Mouse (Mus musculus): ENCODE data around the gene Gm6993. TPM values are rescaled to one million over a fixed set of nuclear protein-coding genes. Genes with fewer than 3 reads are reported as not detected.

Gene Gm6993
- polyA plus RNA-seq (2015; fragmentation: Nextera tagmentation; extraction: Ambion mirVana), result not detected in 2 replicates

- Histone ChIP-seq H3K27me3 (ENCODE audit: insufficient read depth, low read length) (no peaks in the 10 kb centered on the region), H3K4me1 (ENCODE audit: insufficient read depth) (no peaks in the 10 kb centered on the region), H3K27ac (ENCODE audit: low read depth) (no peak within 1 kb of the TSS), H3K4me3 (ENCODE audit: low read depth, low read length) (no peak within 1 kb of the TSS), H3K9ac (replicated peaks) (no peak within 1 kb of the TSS), H3K9me3 (ENCODE audit: low read length) (no peaks in the 10 kb centered on the region), H3K36me3 (replicated peaks; ENCODE audit: insufficient read depth, low read length) (no peaks in the 10 kb centered on the region), H3K4me2 (ENCODE audit: low read depth, low read length) (no peak within 1 kb of the TSS)
- DNase-seq (no peak), ATAC-seq (no peak)
- 77% methylated on average over 5 of the region's 5 CpGs for WGBS (ENCODE audit: insufficient replicate concordance)
- no peak for TF ChIP-seq EP300 (IDR thresholded peaks at IDR 0.05; ENCODE audit: low read depth)
- no peak for TF ChIP-seq CTCF (IDR thresholded peaks at IDR 0.05; ENCODE audit: low read depth)
Measured at GRCm38 (mm10) chr12:31240470-31240869, at the start of gene Gm6993. Gene Gm6993, plus strand, starts transcription at chr12:31240770.

- DNase-seq (peak; percentile 16), ATAC-seq (no peak)
- H3K4me2 ChIP-seq (ENCODE audit: low read depth, low read length), result no peak overlapping the region
- 0 out of 2 replicates have a peak, but pooled peaks cover 3% of the 10 kb centered on the region for H3K4me1 ChIP-seq (ENCODE audit: insufficient read depth)
- H3K27ac ChIP-seq (ENCODE audit: low read depth), result no peak overlapping the region
- no peaks in the 10 kb centered on the region for H3K36me3 ChIP-seq (replicated peaks; ENCODE audit: insufficient read depth, low read length)
- no peak overlapping the region for H3K9ac ChIP-seq (replicated peaks)
- no peaks in the 10 kb centered on the region for H3K9me3 ChIP-seq (ENCODE audit: low read length)
- 54% methylated on average over 8 of the region's 8 CpGs for WGBS (ENCODE audit: insufficient replicate concordance)
- H3K27me3 ChIP-seq (ENCODE audit: insufficient read depth, low read length), result no peaks in the 10 kb centered on the region
- H3K4me3 ChIP-seq (ENCODE audit: low read depth, low read length), result no peak overlapping the region
- TF ChIP-seq CTCF (IDR thresholded peaks at IDR 0.05; ENCODE audit: low read depth) (no peak), EP300 (IDR thresholded peaks at IDR 0.05; ENCODE audit: low read depth) (no peak)
Measured at GRCm38 (mm10) chr12:31191329-31191954, 49.1 kb upstream of the Gm6993 start.

GRCm38 (mm10) chr12:31202509-31202908 lies 38.1 kb upstream of the Gm6993 start:
- ATAC-seq (no peak), DNase-seq (no peak)
- H3K4me2 ChIP-seq (ENCODE audit: low read depth, low read length), result no peak overlapping the region
- H3K27me3 ChIP-seq (ENCODE audit: insufficient read depth, low read length), result no peaks in the 10 kb centered on the region
- no peaks in the 10 kb centered on the region for H3K4me1 ChIP-seq (ENCODE audit: insufficient read depth)
- 83% methylated on average over 1 of the region's 1 CpGs for WGBS (ENCODE audit: insufficient replicate concordance)
- no peaks in the 10 kb centered on the region for H3K9me3 ChIP-seq (ENCODE audit: low read length)
- no peak for TF ChIP-seq EP300 (IDR thresholded peaks at IDR 0.05; ENCODE audit: low read depth)
- no peak for TF ChIP-seq CTCF (IDR thresholded peaks at IDR 0.05; ENCODE audit: low read depth)
- no peak overlapping the region for H3K27ac ChIP-seq (ENCODE audit: low read depth)
- H3K9ac ChIP-seq (replicated peaks), result no peak overlapping the region
- no peaks in the 10 kb centered on the region for H3K36me3 ChIP-seq (replicated peaks; ENCODE audit: insufficient read depth, low read length)
- no peak overlapping the region for H3K4me3 ChIP-seq (ENCODE audit: low read depth, low read length)

- Histone ChIP-seq H3K9me3 (ENCODE audit: low read length) (no peaks in the 10 kb centered on the region), H3K4me2 (ENCODE audit: low read depth, low read length) (no peak overlapping the region), H3K27me3 (ENCODE audit: insufficient read depth, low read length) (no peaks in the 10 kb centered on the region), H3K9ac (replicated peaks) (no peak overlapping the region), H3K4me3 (ENCODE audit: low read depth, low read length) (no peak overlapping the region), H3K36me3 (replicated peaks; ENCODE audit: insufficient read depth, low read length) (no peaks in the 10 kb centered on the region), H3K4me1 (ENCODE audit: insufficient read depth) (no peaks in the 10 kb centered on the region), H3K27ac (ENCODE audit: low read depth) (no peak overlapping the region)
- DNase-seq (no peak), ATAC-seq (no peak)
- WGBS (ENCODE audit: insufficient replicate concordance), result 73% methylated on average over 6 of the region's 6 CpGs
- TF ChIP-seq CTCF (IDR thresholded peaks at IDR 0.05; ENCODE audit: low read depth) (no peak), EP300 (IDR thresholded peaks at IDR 0.05; ENCODE audit: low read depth) (no peak)
Measured at GRCm38 (mm10) chr12:31203746-31204455, 36.7 kb upstream of the Gm6993 start.

GRCm38 (mm10) chr12:31204898-31205297 lies 35.7 kb upstream of the Gm6993 start:
- no peak for DNase-seq
- Histone ChIP-seq H3K27me3 (ENCODE audit: insufficient read depth, low read length) (no peaks in the 10 kb centered on the region), H3K4me3 (ENCODE audit: low read depth, low read length) (no peak overlapping the region), H3K9me3 (ENCODE audit: low read length) (no peaks in the 10 kb centered on the region), H3K9ac (replicated peaks) (no peak overlapping the region), H3K4me1 (ENCODE audit: insufficient read depth) (no peaks in the 10 kb centered on the region), H3K27ac (ENCODE audit: low read depth) (no peak overlapping the region), H3K4me2 (ENCODE audit: low read depth, low read length) (no peak overlapping the region), H3K36me3 (replicated peaks; ENCODE audit: insufficient read depth, low read length) (no peaks in the 10 kb centered on the region)
- WGBS (ENCODE audit: insufficient replicate concordance), result 82% methylated on average over 3 of the region's 3 CpGs
- no peak for TF ChIP-seq EP300 (IDR thresholded peaks at IDR 0.05; ENCODE audit: low read depth)
- TF ChIP-seq CTCF (IDR thresholded peaks at IDR 0.05; ENCODE audit: low read depth), result no peak
- ATAC-seq, result no peak

GRCm38 (mm10) chr12:31205983-31206633 lies 34.5 kb upstream of the Gm6993 start:
- Histone ChIP-seq H3K4me1 (ENCODE audit: insufficient read depth) (no peaks in the 10 kb centered on the region), H3K4me2 (ENCODE audit: low read depth, low read length) (no peak overlapping the region), H3K4me3 (ENCODE audit: low read depth, low read length) (no peak overlapping the region), H3K27me3 (ENCODE audit: insufficient read depth, low read length) (no peaks in the 10 kb centered on the region), H3K36me3 (replicated peaks; ENCODE audit: insufficient read depth, low read length) (no peaks in the 10 kb centered on the region), H3K27ac (ENCODE audit: low read depth) (no peak overlapping the region), H3K9ac (replicated peaks) (no peak overlapping the region), H3K9me3 (ENCODE audit: low read length) (no peaks in the 10 kb centered on the region)
- no peak for DNase-seq
- no peak for TF ChIP-seq EP300 (IDR thresholded peaks at IDR 0.05; ENCODE audit: low read depth)
- no peak for TF ChIP-seq CTCF (IDR thresholded peaks at IDR 0.05; ENCODE audit: low read depth)
- ATAC-seq, result no peak
- 72% methylated on average over 10 of the region's 10 CpGs for WGBS (ENCODE audit: insufficient replicate concordance)

All from liver, postnatal 0 days (tissue).